Comparison of ENCODE assay signal across 11 mouse cellular contexts in the genomic region with DNA sequence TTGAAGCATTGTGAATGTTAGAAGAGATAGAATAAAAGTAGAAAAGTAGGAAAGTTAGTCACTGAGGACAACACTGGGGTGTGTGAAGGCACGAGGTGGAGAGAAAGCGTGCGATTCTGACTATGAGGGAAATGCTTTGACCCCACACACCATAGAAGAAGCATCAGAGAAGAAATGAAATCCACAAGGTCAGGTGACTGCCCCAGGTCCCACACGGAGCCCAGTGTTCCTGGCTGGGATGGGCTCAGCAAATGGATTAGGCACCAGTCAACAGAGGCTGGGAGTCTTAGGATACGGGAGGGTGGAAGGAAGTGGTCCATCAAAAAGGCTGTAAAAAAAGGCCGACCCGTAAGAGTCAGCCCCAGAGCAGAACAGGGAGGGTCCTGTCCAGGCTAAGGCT. TPM values are rescaled to one million over a fixed set of nuclear protein-coding genes. Genes with fewer than 3 reads are reported as not detected.
DNase-seq lines count a peak whose midpoint lies in the region; ATAC-seq and TF ChIP-seq lines count a peak whose summit lies in the region.
"Had no signal": no experiment of that assay in that cellular context is flagged by ENCODE, and none has a peak within 500 bp of the region (broad histone marks: within the 10 kb centered on the region; RNA-seq: fewer than 3 reads in every experiment).

No protein-coding gene starts in this region.

- peak overlapping the region; percentile 63 for H3K27ac ChIP-seq in heart, embryonic 13.5 days (replicated peaks)
- peak overlapping the region; percentile 46 for H3K27ac ChIP-seq in liver, embryonic 12.5 days
- H3K27ac ChIP-seq in liver, embryonic 11.5 days (ENCODE audit: low read depth, low read length) = no peak overlapping the region
- H3K27ac ChIP-seq in thymus, adult 2 months (ENCODE audit: control insufficient read depth, insufficient read depth, low read length) = peak overlapping the region; percentile 99
- H3K27ac ChIP-seq in forebrain, embryonic 16.5 days (ENCODE audit: low read length) = no peak overlapping the region

- DNase-seq in heart, adult 8-10 months (ENCODE audit: low spot score) = no peak
- DNase-seq in liver, embryonic 11.5 days (ENCODE audit: low spot score) = no peak
- DNase-seq in thymus, adult 2 months = peak; percentile 33
- DNase-seq in thymus, adult 18-20 months = no peak
- no peak for DNase-seq in frontal cortex, postnatal 36 days (ENCODE audit: low spot score in 2 of 2)
- DNase-seq: cerebellum, postnatal 25 days; kidney, adult 18-20 months had no signal

- 0 out of 2 replicates have a peak overlapping the region, but pooled peaks have one; percentile 24 for H3K9ac ChIP-seq in heart, embryonic 13.5 days
- H3K9ac ChIP-seq in liver, embryonic 12.5 days = no peak overlapping the region
- no peak overlapping the region for H3K9ac ChIP-seq in liver, embryonic 11.5 days (ENCODE audit: low read depth, low read length)
- H3K9ac ChIP-seq in forebrain, embryonic 16.5 days (replicated peaks; ENCODE audit: low read depth, low read length) = no peak overlapping the region

- no peaks in the 10 kb centered on the region for H3K9me3 ChIP-seq in heart, embryonic 13.5 days
- H3K9me3 ChIP-seq in liver, embryonic 12.5 days (replicated peaks) = no peaks in the 10 kb centered on the region
- H3K9me3 ChIP-seq in liver, embryonic 11.5 days (ENCODE audit: control insufficient read depth, low read length) = no peaks in the 10 kb centered on the region
- H3K9me3 ChIP-seq in forebrain, embryonic 16.5 days (ENCODE audit: control insufficient read depth, low read length) = no peaks in the 10 kb centered on the region

- 68% methylated on average over 7 of the region's 7 CpGs for WGBS in heart, embryonic 13.5 days
- WGBS in liver, embryonic 12.5 days (ENCODE audit: insufficient replicate concordance) = 52% methylated on average over 7 of the region's 7 CpGs
- 49% methylated on average over 7 of the region's 7 CpGs for WGBS in liver, embryonic 11.5 days
- WGBS in thymus, adult 2 months = 6% methylated on average over 7 of the region's 7 CpGs
- WGBS in forebrain, embryonic 16.5 days = 89% methylated on average over 7 of the region's 7 CpGs

- TF ChIP-seq CTCF in thymus, adult 2 months (IDR thresholded peaks at IDR 0.05; ENCODE audit: borderline replicate concordance, control insufficient read depth, extremely low read depth, insufficient read depth, low read length, poor library complexity) = no peak

- H3K4me1 ChIP-seq in heart, embryonic 13.5 days = peaks cover 48% of the 10 kb centered on the region
- H3K4me1 ChIP-seq in liver, embryonic 12.5 days = peaks cover 38% of the 10 kb centered on the region
- peaks cover 20% of the 10 kb centered on the region for H3K4me1 ChIP-seq in liver, embryonic 11.5 days (replicated peaks; ENCODE audit: control insufficient read depth, insufficient read depth, low read length)
- peaks cover 57% of the 10 kb centered on the region for H3K4me1 ChIP-seq in thymus, adult 2 months (replicated peaks; ENCODE audit: control insufficient read depth, insufficient read depth, low read length)
- H3K4me1 ChIP-seq in forebrain, embryonic 16.5 days (replicated peaks; ENCODE audit: control insufficient read depth, insufficient read depth, low read length) = no peaks in the 10 kb centered on the region

- H3K4me2 ChIP-seq in heart, embryonic 13.5 days = no peak overlapping the region
- peak overlapping the region; percentile 18 for H3K4me2 ChIP-seq in liver, embryonic 12.5 days
- no peak overlapping the region; the same call in 1 of the 2 replicates for H3K4me2 ChIP-seq in liver, embryonic 11.5 days
- no peak overlapping the region for H3K4me2 ChIP-seq in forebrain, embryonic 16.5 days (ENCODE audit: low read length)

- ATAC-seq in heart, embryonic 13.5 days (ENCODE audit: extremely low read depth, insufficient number of reproducible peaks, low FRiP score, low TSS enrichment) = no peak
- ATAC-seq in liver, embryonic 12.5 days = no peak
- no peak for ATAC-seq in liver, embryonic 11.5 days (replicated peaks; ENCODE audit: low FRiP score)
- no peak for ATAC-seq in forebrain, embryonic 16.5 days
- ATAC-seq: Patski had no signal

- no peak overlapping the region for H3K4me3 ChIP-seq in heart, embryonic 13.5 days
- H3K4me3 ChIP-seq in liver, embryonic 12.5 days = no peak overlapping the region
- H3K4me3 ChIP-seq in liver, embryonic 11.5 days (ENCODE audit: low read depth, low read length) = no peak overlapping the region
- H3K4me3 ChIP-seq in thymus, adult 2 months (ENCODE audit: control insufficient read depth, insufficient read depth, low read length) = peak overlapping the region; percentile 77
- no peak overlapping the region for H3K4me3 ChIP-seq in forebrain, embryonic 16.5 days (replicated peaks; ENCODE audit: low read length)

- H3K27me3 ChIP-seq in heart, embryonic 13.5 days (replicated peaks) = no peaks in the 10 kb centered on the region
- H3K27me3 ChIP-seq in liver, embryonic 12.5 days (replicated peaks) = 0 out of 2 replicates have a peak, but pooled peaks cover 4% of the 10 kb centered on the region
- H3K27me3 ChIP-seq in liver, embryonic 11.5 days (replicated peaks; ENCODE audit: control insufficient read depth, insufficient read depth, low read length) = no peaks in the 10 kb centered on the region
- H3K27me3 ChIP-seq in thymus, adult 2 months (ENCODE audit: control insufficient read depth, insufficient read depth, low read length) = no peaks in the 10 kb centered on the region
- no peaks in the 10 kb centered on the region for H3K27me3 ChIP-seq in forebrain, embryonic 16.5 days (replicated peaks; ENCODE audit: control insufficient read depth, insufficient read depth, low read length)
- H3K27me3 ChIP-seq: Patski had no signal

- TF ChIP-seq POLR2A in thymus, adult 2 months (IDR thresholded peaks at IDR 0.05; ENCODE audit: control insufficient read depth, extremely low read depth, insufficient read depth, low read length, poor library complexity) = no peak

- no peaks in the 10 kb centered on the region for H3K36me3 ChIP-seq in heart, embryonic 13.5 days
- no peaks in the 10 kb centered on the region for H3K36me3 ChIP-seq in liver, embryonic 12.5 days
- H3K36me3 ChIP-seq in liver, embryonic 11.5 days (ENCODE audit: control insufficient read depth, insufficient read depth, low read length) = no peaks in the 10 kb centered on the region
- H3K36me3 ChIP-seq in thymus, adult 2 months (ENCODE audit: control insufficient read depth, insufficient read depth, low read length) = no peaks in the 10 kb centered on the region
- H3K36me3 ChIP-seq in forebrain, embryonic 16.5 days (ENCODE audit: control insufficient read depth, insufficient read depth) = no peaks in the 10 kb centered on the region

RNA-seq across cellular contexts. Expression of a gene that starts 9.6 kb away (rescaled TPM):
- polyA plus RNA-seq in heart, embryonic 13.5 days (2015; fragmentation: Nextera tagmentation; extraction: Ambion mirVana) = 5.5 and 5.8 TPM in 2 replicates
- total RNA-seq in heart, adult 8-10 months (2022) = 1 to 10 TPM; 4.1 to 7.7 (median 6.6) TPM
- 3.1 and 3.5 TPM in 2 replicates for polyA plus RNA-seq in liver, embryonic 12.5 days (2016; fragmentation: Nextera tagmentation; extraction: Ambion mirVana)
- polyA plus RNA-seq in liver, embryonic 11.5 days (2014; fragmentation: Nextera tagmentation; extraction: Ambion mirVana) = 4.9 and 6.2 TPM in 2 replicates
- polyA plus RNA-seq in thymus, adult 2 months (2012; rRNA removed) = 110 and 111 TPM in 2 replicates
- 27.4 and 32.1 TPM in 2 replicates for polyA plus RNA-seq in forebrain, embryonic 16.5 days (2015; fragmentation: Nextera tagmentation; extraction: Ambion mirVana)

Comparison
In these comparisons a context has a peak if more than half of its experiments do, and no peak if none do; other contexts are left out.
1. H3K27ac ChIP-seq: peak in heart, embryonic 13.5 days (single experiment), liver, embryonic 12.5 days (single experiment) and thymus, adult 2 months (single experiment); none in liver, embryonic 11.5 days (single experiment) and forebrain, embryonic 16.5 days (single experiment).